10 mouse cellular contexts compared by ENCODE assay signal in genomic region chr13:99475488-99475887, GRCm38 (mm10). TPM values are rescaled to one million over a fixed set of nuclear protein-coding genes. Genes with fewer than 3 reads are reported as not detected.
A peak's percentile ranks its signal among the peaks of the same experiment; 100 is the strongest.
DNase-seq lines count a peak whose midpoint lies in the region; ATAC-seq and TF ChIP-seq lines count a peak whose summit lies in the region.
"Had no signal": no experiment of that assay in that cellular context is flagged by ENCODE, and none has a peak within 500 bp of the region (broad histone marks: within the 10 kb centered on the region; RNA-seq: fewer than 3 reads in every experiment).

No protein-coding gene starts in this region.

- DNase-seq in kidney, postnatal 25 days: no peak
- peak; percentile 60 for DNase-seq in embryonic facial prominence, embryonic 10.5 days (ENCODE audit: low spot score)
- DNase-seq in hindbrain, embryonic 11.5 days (ENCODE audit: low spot score): peak; percentile 74
- DNase-seq in layer of hippocampus, adult 8-10 months (ENCODE audit: low spot score in 2 of 2): no peak
- no peak for DNase-seq in thymus, adult 2 months
- no peak for DNase-seq in gastrocnemius, postnatal 25 days

- peaks cover 10% of the 10 kb centered on the region; the same call in 1 of the 2 replicates for H3K4me1 ChIP-seq in kidney, embryonic 14.5 days (ENCODE audit: control insufficient read depth, insufficient read depth, low read length)
- H3K4me1 ChIP-seq in embryonic facial prominence, embryonic 10.5 days: peaks cover 24% of the 10 kb centered on the region
- peaks cover 10% of the 10 kb centered on the region for H3K4me1 ChIP-seq in hindbrain, embryonic 11.5 days (replicated peaks; ENCODE audit: control insufficient read depth, insufficient read depth, low read length)
- H3K4me1 ChIP-seq in midbrain, embryonic 12.5 days: peaks cover 61% of the 10 kb centered on the region
- H3K4me1 ChIP-seq in thymus, adult 2 months (replicated peaks; ENCODE audit: control insufficient read depth, insufficient read depth, low read length): peaks cover 6% of the 10 kb centered on the region

- 14% methylated on average over 6 of the region's 6 CpGs for WGBS in kidney, embryonic 14.5 days
- 14% methylated on average over 6 of the region's 6 CpGs for WGBS in embryonic facial prominence, embryonic 10.5 days
- WGBS in hindbrain, embryonic 11.5 days: 3% methylated on average over 6 of the region's 6 CpGs
- WGBS in midbrain, embryonic 12.5 days: 1% methylated on average over 6 of the region's 6 CpGs
- 2% methylated on average over 6 of the region's 6 CpGs for WGBS in thymus, adult 2 months

- no peaks in the 10 kb centered on the region for H3K9me3 ChIP-seq in kidney, embryonic 14.5 days (ENCODE audit: control insufficient read depth, low read length)
- no peaks in the 10 kb centered on the region for H3K9me3 ChIP-seq in embryonic facial prominence, embryonic 10.5 days
- no peaks in the 10 kb centered on the region for H3K9me3 ChIP-seq in hindbrain, embryonic 11.5 days (ENCODE audit: control insufficient read depth, low read length)
- no peaks in the 10 kb centered on the region for H3K9me3 ChIP-seq in midbrain, embryonic 12.5 days

- no peaks in the 10 kb centered on the region for H3K36me3 ChIP-seq in kidney, embryonic 14.5 days (ENCODE audit: control insufficient read depth, insufficient read depth, low read length)
- H3K36me3 ChIP-seq in embryonic facial prominence, embryonic 10.5 days (replicated peaks): peaks cover 32% of the 10 kb centered on the region
- H3K36me3 ChIP-seq in hindbrain, embryonic 11.5 days (ENCODE audit: control insufficient read depth, insufficient read depth, low read length): no peaks in the 10 kb centered on the region
- peaks cover 21% of the 10 kb centered on the region for H3K36me3 ChIP-seq in midbrain, embryonic 12.5 days
- no peaks in the 10 kb centered on the region for H3K36me3 ChIP-seq in thymus, adult 2 months (ENCODE audit: control insufficient read depth, insufficient read depth, low read length)
- H3K36me3 ChIP-seq: G1E had no signal

- 0 out of 2 replicates have a peak overlapping the region, but pooled peaks have one; percentile 4 for H3K9ac ChIP-seq in kidney, embryonic 14.5 days (ENCODE audit: low read depth, low read length)
- H3K9ac ChIP-seq in hindbrain, embryonic 11.5 days (ENCODE audit: low read depth, low read length): peak overlapping the region; percentile 35; the same call in 1 of the 2 replicates
- H3K9ac ChIP-seq in midbrain, embryonic 12.5 days (replicated peaks): peak overlapping the region; percentile 7
- H3K9ac ChIP-seq: liver, embryonic 14.5 days had no signal

- no peak overlapping the region for H3K4me3 ChIP-seq in kidney, embryonic 14.5 days (ENCODE audit: low read length)
- H3K4me3 ChIP-seq in embryonic facial prominence, embryonic 10.5 days: peak overlapping the region; percentile 28
- no peak overlapping the region for H3K4me3 ChIP-seq in hindbrain, embryonic 11.5 days (ENCODE audit: low read depth, low read length)
- no peak overlapping the region for H3K4me3 ChIP-seq in midbrain, embryonic 12.5 days
- H3K4me3 ChIP-seq in thymus, adult 2 months (ENCODE audit: control insufficient read depth, insufficient read depth, low read length): no peak overlapping the region

- no peak for TF ChIP-seq POLR2A in thymus, adult 2 months (IDR thresholded peaks at IDR 0.05; ENCODE audit: control insufficient read depth, extremely low read depth, insufficient read depth, low read length, poor library complexity)

- TF ChIP-seq CTCF in thymus, adult 2 months (IDR thresholded peaks at IDR 0.05; ENCODE audit: borderline replicate concordance, control insufficient read depth, extremely low read depth, insufficient read depth, low read length, poor library complexity): no peak

- no peak overlapping the region for H3K27ac ChIP-seq in kidney, embryonic 14.5 days (ENCODE audit: low read depth, low read length)
- peak overlapping the region; percentile 81 for H3K27ac ChIP-seq in embryonic facial prominence, embryonic 10.5 days (replicated peaks)
- peak overlapping the region; percentile 90 for H3K27ac ChIP-seq in hindbrain, embryonic 11.5 days (ENCODE audit: low read depth, low read length)
- peak overlapping the region; percentile 93 for H3K27ac ChIP-seq in midbrain, embryonic 12.5 days (replicated peaks)
- H3K27ac ChIP-seq in thymus, adult 2 months (ENCODE audit: control insufficient read depth, insufficient read depth, low read length): no peak overlapping the region
- H3K27ac ChIP-seq: liver, embryonic 14.5 days had no signal

- no peak overlapping the region for H3K4me2 ChIP-seq in kidney, embryonic 14.5 days (replicated peaks; ENCODE audit: low read depth, low read length)
- H3K4me2 ChIP-seq in hindbrain, embryonic 11.5 days (replicated peaks; ENCODE audit: low read depth, low read length): no peak overlapping the region; the same call in 1 of the 2 replicates
- peak overlapping the region; percentile 42 for H3K4me2 ChIP-seq in midbrain, embryonic 12.5 days (replicated peaks)

- H3K27me3 ChIP-seq in kidney, embryonic 14.5 days (ENCODE audit: control insufficient read depth, insufficient read depth, low read length): no peaks in the 10 kb centered on the region
- no peaks in the 10 kb centered on the region for H3K27me3 ChIP-seq in embryonic facial prominence, embryonic 10.5 days (replicated peaks; ENCODE audit: low read depth, poor library complexity, severe bottlenecking)
- H3K27me3 ChIP-seq in hindbrain, embryonic 11.5 days (ENCODE audit: control insufficient read depth, insufficient read depth, low read length): no peaks in the 10 kb centered on the region
- H3K27me3 ChIP-seq in midbrain, embryonic 12.5 days: no peaks in the 10 kb centered on the region
- no peaks in the 10 kb centered on the region for H3K27me3 ChIP-seq in thymus, adult 2 months (ENCODE audit: control insufficient read depth, insufficient read depth, low read length)

- ATAC-seq in kidney, embryonic 14.5 days (ENCODE audit: low FRiP score, low TSS enrichment): peak; percentile 68; the same call in 1 of the 2 replicates
- ATAC-seq in hindbrain, embryonic 11.5 days (ENCODE audit: low FRiP score): peak; percentile 88
- ATAC-seq in midbrain, embryonic 12.5 days (ENCODE audit: low FRiP score, low read depth): peak; percentile 94

RNA-seq across cellular contexts. Expression of gene Map1b, which starts 40.9 kb away (rescaled TPM):
- polyA plus RNA-seq in kidney, embryonic 14.5 days (2014; fragmentation: Nextera tagmentation; extraction: Ambion mirVana): 44.2 and 55.1 TPM in 2 replicates
- 288 and 317 TPM in 2 replicates for polyA plus RNA-seq in embryonic facial prominence, embryonic 10.5 days (2016; fragmentation: Nextera tagmentation; extraction: Ambion mirVana)
- polyA plus RNA-seq in hindbrain, embryonic 11.5 days (2014; fragmentation: Nextera tagmentation; extraction: Ambion mirVana): 1,051 and 1,521 TPM in 2 replicates
- polyA plus RNA-seq in midbrain, embryonic 12.5 days (2016; fragmentation: Nextera tagmentation; extraction: Ambion mirVana): 1,345 and 1,353 TPM in 2 replicates
- total RNA-seq in layer of hippocampus, adult 8-10 months (2022): 100 to 1,000 TPM; 617 to 716 (median 673) TPM
- 0.92 and 1.1 TPM in 2 replicates for polyA plus RNA-seq in thymus, adult 2 months (2012; rRNA removed)
- 10 to 100 TPM; 12.0 to 12.9 TPM for total RNA-seq in gastrocnemius, postnatal 25 days (2021)
- polyA plus RNA-seq: G1E had no signal

Comparison
In these comparisons a context has a peak if more than half of its experiments do, and no peak if none do; other contexts are left out.
1. H3K27ac ChIP-seq: peak in embryonic facial prominence, embryonic 10.5 days (single experiment), hindbrain, embryonic 11.5 days (single experiment) and midbrain, embryonic 12.5 days (single experiment); none in kidney, embryonic 14.5 days (single experiment) and thymus, adult 2 months (single experiment).
2. DNase-seq: peak in embryonic facial prominence, embryonic 10.5 days (single experiment) and hindbrain, embryonic 11.5 days (single experiment); none in kidney, postnatal 25 days (0 of 2), layer of hippocampus, adult 8-10 months (0 of 2), thymus, adult 2 months (single experiment) and gastrocnemius, postnatal 25 days (single experiment).
3. RNA of gene Map1b, which starts 40.9 kb away (polyA plus RNA-seq): 1,051 to 1,521 TPM in hindbrain, embryonic 11.5 days, 1,345 to 1,353 TPM in midbrain, embryonic 12.5 days, 288 to 317 TPM in embryonic facial prominence, embryonic 10.5 days and 44.2 to 55.1 TPM in kidney, embryonic 14.5 days; 0.92 to 1.1 TPM in thymus, adult 2 months; every median in the first group is over 10 times any median in the second.
4. Peak in every context shown above with its lines, with median percentiles within 50 percentile points of each other: ATAC-seq and H3K9ac ChIP-seq.